Mouse (Mus musculus): ENCODE results near the gene Fign.

DNA sequence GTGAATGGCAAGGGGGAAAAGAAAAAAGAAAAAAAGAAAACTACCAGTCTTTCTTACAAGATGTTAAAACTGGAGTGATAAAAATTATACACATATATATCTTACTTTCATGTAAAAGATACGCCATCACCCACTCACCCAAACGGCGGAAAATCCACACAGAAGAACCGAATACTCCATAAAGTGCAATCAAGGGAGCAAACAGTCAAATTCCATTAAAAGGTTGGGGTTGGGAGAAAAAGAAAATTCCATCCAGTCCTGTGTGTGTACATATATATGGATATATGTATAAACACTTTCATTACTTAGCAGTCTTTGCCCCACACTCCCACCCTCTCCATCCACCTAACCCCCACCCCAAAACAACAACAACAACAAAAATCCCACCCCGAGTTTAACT, 1.7 kb downstream of the Fign start:
- TF ChIP-seq MAFK (IDR thresholded peaks at IDR 0.05; ENCODE audit: insufficient read depth, low read depth, low read length) (no peak), HCFC1 (IDR thresholded peaks at IDR 0.05; ENCODE audit: borderline replicate concordance, insufficient read depth, low read length) (no peak), ZNF384 (IDR thresholded peaks at IDR 0.05; ENCODE audit: low read depth, low read length) (no peak), ZC3H11A (IDR thresholded peaks at IDR 0.05; ENCODE audit: borderline replicate concordance, low read depth, low read length) (no peak), CHD2 (IDR thresholded peaks at IDR 0.05; ENCODE audit: low read depth, low read length) (no peak)
